Mouse (Mus musculus) megakaryocyte, embryonic 14.5 days (primary cell): ENCODE results near the gene Isoc2b. TPM values are rescaled to one million over a fixed set of nuclear protein-coding genes. Genes with fewer than 3 reads are reported as not detected.
"Not testable (repeated sequence)": the region's sequence is repeated elsewhere in the genome, so short reads cannot be mapped to it uniquely, and the experiment has no call there.

Experiments
- H3K27me3 ChIP-seq: replicated peaks from 2 replicates; pipeline ENCODE3; 2012; ENCODE audit warnings: inconsistent platforms
- H3K36me3 ChIP-seq: replicated peaks from 2 replicates; pipeline ENCODE3; 2012; ENCODE audit warnings: low read length, inconsistent platforms, mixed read lengths
- H3K4me1 ChIP-seq: 2 replicates; pipeline ENCODE4 v1.6.1; 2012; ENCODE audit warnings: inconsistent platforms
- H3K4me3 ChIP-seq: replicated peaks from 2 replicates; pipeline ENCODE3; 2012; ENCODE audit warnings: moderate library complexity, mild to moderate bottlenecking, inconsistent platforms
- H3K9me3 ChIP-seq: 2 replicates; pipeline ENCODE4 v1.6.1; 2012; ENCODE audit warnings: inconsistent platforms
- FLI1 ChIP-seq: IDR thresholded peaks from 2 replicates; pipeline ENCODE4 v1.6.1; 2012; ENCODE audit warnings: low read length, inconsistent platforms, mixed read lengths
- GATA1 ChIP-seq: IDR thresholded peaks from 3 replicates; pipeline ENCODE4 v1.6.1; 2012; ENCODE audit warnings: mixed read lengths, low read length, inconsistent platforms, borderline replicate concordance
- polyA plus RNA-seq: library from polyadenylated mRNA; stranded (reverse); fragments of >175 nt; gene quantifications from 2 replicates; pipeline ENCODE4 v1.2.3, GENCODE M21; 2012; ENCODE audit warnings: low replicate concordance; ENCODE audit not compliant: insufficient read depth

Gene Isoc2b
- polyA plus RNA-seq, 1 experiment, result 6.1 TPM

DNA sequence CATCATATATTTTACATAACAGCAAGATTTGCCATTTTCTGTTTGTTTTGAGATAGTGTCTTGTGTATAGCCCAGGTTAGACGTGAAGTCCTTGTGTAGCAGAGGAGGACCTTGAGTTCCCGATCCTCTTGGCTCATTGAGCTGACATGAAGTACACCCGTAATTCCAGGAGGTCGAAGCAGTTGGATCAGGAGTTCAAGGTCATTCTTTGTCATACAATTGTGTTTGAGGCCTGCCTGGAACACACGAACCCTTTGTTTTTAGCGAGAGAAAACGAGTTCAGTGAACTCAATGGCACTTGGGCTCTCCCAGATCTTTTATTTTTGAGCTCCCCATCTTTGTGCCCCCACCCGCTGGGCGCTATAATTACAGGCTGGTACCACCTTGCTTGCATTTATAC, 32.3 kb upstream of the Isoc2b start:
- peaks cover 4% of the 10 kb centered on the region for H3K9me3 ChIP-seq
- H3K4me3 ChIP-seq, result no peak overlapping the region
- H3K36me3 ChIP-seq, result no peaks in the 10 kb centered on the region
- peaks cover 7% of the 10 kb centered on the region; the same call in 1 of the 2 replicates for H3K4me1 ChIP-seq
- no peak for TF ChIP-seq FLI1
- TF ChIP-seq GATA1, result no peak
- H3K27me3 ChIP-seq, result peaks cover 35% of the 10 kb centered on the region

DNA sequence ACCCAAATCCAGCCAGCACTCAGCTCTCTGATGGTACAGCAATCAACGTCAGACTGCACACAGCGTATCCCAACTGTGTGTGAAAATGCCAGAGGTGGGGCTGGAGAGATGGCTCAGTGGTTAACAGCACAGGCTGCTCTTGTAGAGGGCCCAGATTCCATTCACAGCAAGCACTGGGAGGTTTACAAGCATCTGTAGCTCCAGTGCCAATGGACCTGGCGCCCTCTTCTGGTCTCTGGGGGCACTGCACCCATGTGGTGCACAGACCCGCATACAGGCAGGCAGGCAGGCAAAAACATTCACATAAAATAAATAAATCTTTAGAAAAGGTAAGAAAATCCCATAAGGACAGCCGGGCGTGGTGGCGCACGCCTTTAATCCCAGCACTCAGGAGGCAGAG, 31.1 kb upstream of the Isoc2b start:
- H3K36me3 ChIP-seq, result no peaks in the 10 kb centered on the region
- TF ChIP-seq GATA1 (no peak), FLI1 (no peak)
- peaks cover 4% of the 10 kb centered on the region for H3K9me3 ChIP-seq
- no peak overlapping the region for H3K4me3 ChIP-seq
- peaks cover 26% of the 10 kb centered on the region for H3K27me3 ChIP-seq
- H3K4me1 ChIP-seq, result peaks cover 7% of the 10 kb centered on the region; the same call in 1 of the 2 replicates

DNA sequence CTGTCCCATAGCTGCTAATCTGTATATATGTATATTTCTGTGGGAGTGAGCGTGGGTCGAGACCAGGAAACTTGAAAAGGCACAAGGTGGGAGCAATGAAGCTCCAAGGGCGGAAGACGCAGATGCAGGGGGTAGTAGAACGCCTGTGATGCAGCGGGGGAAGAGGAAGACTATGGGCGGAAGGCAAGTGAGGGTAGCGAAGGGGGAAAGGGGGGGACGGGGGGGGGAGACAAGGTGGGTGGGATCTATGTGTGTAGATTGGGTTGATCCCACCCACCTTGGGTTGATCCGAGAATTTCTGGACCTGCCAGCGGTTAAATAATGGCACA, 30.4 kb upstream of the Isoc2b start:
- Histone ChIP-seq H3K9me3 (peaks cover 4% of the 10 kb centered on the region), H3K4me1 (peaks cover 7% of the 10 kb centered on the region; the same call in 1 of the 2 replicates), H3K4me3 (no peak overlapping the region), H3K36me3 (no peaks in the 10 kb centered on the region), H3K27me3 (peaks cover 23% of the 10 kb centered on the region)
- no peak for TF ChIP-seq GATA1
- TF ChIP-seq FLI1, result no peak

DNA sequence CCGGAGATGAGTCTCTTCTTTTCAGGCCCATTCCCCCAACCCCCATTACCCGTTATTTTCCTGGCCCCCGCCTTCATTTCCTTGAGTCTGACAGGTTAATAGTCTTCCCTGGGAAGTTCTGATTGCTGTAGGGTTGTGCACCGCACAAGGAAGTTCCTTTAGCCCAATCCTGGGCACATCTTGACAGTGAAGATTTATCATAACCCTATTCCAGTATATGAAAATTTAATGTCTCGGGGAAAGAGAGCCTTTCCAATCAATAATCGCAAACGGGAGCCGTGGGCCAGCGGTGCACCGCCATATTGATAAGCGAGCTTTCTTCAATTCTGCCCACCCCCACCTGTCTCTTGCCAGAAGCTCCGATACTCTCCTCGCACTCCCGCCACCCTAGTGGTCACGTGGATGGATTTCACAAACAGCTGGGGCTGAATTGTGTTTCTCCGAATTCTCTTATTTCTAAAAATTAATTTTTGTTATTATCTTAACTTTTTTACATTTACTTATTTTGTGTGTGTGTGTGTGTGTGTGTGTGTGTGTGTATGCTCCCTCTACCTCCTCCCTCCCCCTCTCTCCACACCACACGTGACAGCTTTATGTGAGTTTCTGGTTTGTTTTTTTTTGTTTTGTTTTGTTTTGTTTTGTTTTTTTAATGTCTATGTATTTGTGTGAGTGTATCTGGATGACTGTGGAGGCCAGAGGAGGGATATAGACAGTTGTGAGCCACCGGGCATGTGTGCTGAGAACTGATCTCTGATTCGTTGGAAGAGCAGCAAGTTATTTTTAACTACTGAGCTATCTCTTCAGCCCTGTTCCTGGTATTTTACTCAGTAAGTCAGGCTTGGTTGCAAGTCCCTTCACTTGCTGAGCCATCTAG, 29.8 kb upstream of the Isoc2b start:
- H3K9me3 ChIP-seq, result peaks cover 4% of the 10 kb centered on the region
- peaks cover 23% of the 10 kb centered on the region for H3K27me3 ChIP-seq
- no peak overlapping the region for H3K4me3 ChIP-seq
- peaks cover 7% of the 10 kb centered on the region; the same call in 1 of the 2 replicates for H3K4me1 ChIP-seq
- H3K36me3 ChIP-seq, result peaks cover 2% of the 10 kb centered on the region
- no peak for TF ChIP-seq FLI1
- TF ChIP-seq GATA1, result no peak

DNA sequence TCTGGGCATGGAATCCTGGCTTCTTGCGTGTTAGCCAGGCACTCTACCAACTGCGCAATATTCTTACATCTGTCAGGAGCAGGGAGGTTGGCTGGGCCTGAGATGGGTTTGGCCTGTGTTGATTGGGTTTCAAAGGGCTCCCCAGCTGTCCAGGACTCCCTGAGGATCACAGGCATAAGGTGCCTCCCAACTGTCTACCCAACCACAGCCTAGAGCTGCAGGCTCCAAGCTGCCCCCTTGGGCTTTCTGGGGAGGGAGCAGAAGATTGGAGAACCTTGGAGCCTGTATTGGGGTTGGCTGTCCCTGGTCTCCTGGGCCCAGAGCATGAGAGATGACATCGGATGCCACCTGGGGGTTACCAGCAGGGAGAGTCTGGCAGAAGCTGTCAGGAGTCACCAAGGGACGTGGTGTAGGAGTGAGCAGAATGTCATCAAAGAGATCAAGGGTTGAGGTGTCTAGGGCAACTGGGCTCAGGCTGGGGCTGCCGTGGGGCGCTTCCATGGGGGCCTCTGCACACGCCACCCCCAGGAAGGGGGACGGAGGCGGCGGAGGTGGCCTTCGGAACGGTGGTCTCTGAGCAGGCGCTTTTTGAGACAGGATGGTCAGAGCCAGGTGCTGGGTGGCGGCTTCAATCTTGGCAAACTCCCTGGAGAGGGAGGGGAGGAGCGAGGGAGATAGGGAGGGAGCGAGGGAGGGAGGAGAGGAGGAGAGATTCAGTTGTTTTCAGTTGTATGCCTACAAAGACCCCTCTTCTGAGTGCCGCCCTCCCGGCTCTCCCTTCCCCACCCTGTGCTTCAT, 29.0 kb upstream of the Isoc2b start:
- H3K36me3 ChIP-seq, result peaks cover 3% of the 10 kb centered on the region
- H3K9me3 ChIP-seq, result peaks cover 4% of the 10 kb centered on the region
- H3K27me3 ChIP-seq, result peaks cover 23% of the 10 kb centered on the region
- H3K4me3 ChIP-seq, result no peak overlapping the region
- H3K4me1 ChIP-seq, result peaks cover 7% of the 10 kb centered on the region; the same call in 1 of the 2 replicates
- no peak for TF ChIP-seq GATA1
- no peak for TF ChIP-seq FLI1

DNA sequence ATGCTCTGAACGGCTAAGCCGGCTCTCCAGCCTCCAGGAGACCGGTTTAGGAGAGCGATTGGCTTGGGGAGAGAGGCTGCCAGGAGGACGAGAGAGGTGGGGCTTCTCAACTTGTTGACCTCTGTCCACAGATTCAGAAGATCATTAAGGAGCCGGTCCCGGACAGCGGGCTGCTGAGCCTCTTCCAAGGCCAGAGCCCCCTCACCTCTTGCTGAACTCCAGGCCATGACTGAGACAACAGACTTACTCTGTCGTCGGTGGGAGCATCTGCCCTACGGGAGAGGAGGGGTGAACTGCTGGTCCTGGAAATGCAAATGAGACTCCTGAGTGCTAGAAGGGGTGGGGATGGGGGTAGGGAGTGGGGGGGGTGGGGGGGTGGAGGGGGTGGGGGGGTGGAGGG, 25.1 kb upstream of the Isoc2b start:
- peaks cover 18% of the 10 kb centered on the region for H3K27me3 ChIP-seq
- peaks cover 18% of the 10 kb centered on the region for H3K36me3 ChIP-seq
- H3K4me3 ChIP-seq, result no peak overlapping the region
- H3K4me1 ChIP-seq, result peaks cover 3% of the 10 kb centered on the region; the same call in 1 of the 2 replicates
- no peaks in the 10 kb centered on the region for H3K9me3 ChIP-seq
- TF ChIP-seq FLI1, result no peak
- TF ChIP-seq GATA1, result no peak

DNA sequence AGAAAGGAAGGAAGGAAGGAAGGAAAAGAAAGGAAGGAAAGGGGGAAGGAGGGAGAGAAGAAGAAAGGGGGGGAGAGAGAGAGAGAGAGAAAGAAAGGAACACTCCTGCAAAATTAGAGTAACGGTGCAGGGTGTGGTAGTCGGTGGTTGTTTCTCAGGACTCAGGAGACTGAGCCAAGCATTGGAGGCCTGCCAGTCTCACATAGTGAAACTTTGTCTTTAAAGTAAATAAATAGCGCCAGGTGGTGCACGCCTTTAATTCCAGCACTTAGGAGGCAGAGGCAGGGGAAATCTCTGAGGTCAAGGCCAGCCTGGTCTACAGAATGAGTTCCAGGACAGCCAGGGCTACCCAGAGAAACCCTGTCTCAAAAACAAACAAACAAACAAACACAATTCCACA, 16.6 kb upstream of the Isoc2b start:
- no peak for TF ChIP-seq FLI1
- TF ChIP-seq GATA1, result no peak
- Histone ChIP-seq H3K27me3 (no peaks in the 10 kb centered on the region), H3K4me3 (no peak overlapping the region), H3K36me3 (peaks cover 19% of the 10 kb centered on the region), H3K9me3 (peaks cover 13% of the 10 kb centered on the region), H3K4me1 (no peaks in the 10 kb centered on the region)

DNA sequence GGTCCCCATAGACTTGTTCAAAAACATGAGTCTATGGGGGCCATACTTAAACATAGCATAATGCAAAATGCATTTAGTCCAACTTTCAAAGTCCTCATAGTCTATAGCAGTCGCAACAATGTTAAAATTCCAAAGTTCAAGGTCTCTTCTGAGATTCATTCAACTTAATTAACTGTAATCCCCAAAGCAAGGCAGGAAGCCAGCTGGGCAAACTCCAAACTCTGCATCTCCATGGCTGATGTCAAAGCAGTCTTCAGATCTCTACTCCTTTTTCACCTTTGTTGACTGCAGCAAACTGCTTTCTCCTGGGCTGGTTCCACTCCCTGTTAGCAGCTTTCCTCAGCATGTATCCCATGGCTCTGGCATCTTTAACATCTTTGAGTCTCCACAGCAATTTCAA, 9.0 kb upstream of the Isoc2b start:
- not testable (repeated sequence) for H3K27me3 ChIP-seq, H3K36me3 ChIP-seq, H3K4me3 ChIP-seq
- Histone ChIP-seq H3K9me3 (peaks cover 10% of the 10 kb centered on the region), H3K4me1 (peaks cover 16% of the 10 kb centered on the region)

DNA sequence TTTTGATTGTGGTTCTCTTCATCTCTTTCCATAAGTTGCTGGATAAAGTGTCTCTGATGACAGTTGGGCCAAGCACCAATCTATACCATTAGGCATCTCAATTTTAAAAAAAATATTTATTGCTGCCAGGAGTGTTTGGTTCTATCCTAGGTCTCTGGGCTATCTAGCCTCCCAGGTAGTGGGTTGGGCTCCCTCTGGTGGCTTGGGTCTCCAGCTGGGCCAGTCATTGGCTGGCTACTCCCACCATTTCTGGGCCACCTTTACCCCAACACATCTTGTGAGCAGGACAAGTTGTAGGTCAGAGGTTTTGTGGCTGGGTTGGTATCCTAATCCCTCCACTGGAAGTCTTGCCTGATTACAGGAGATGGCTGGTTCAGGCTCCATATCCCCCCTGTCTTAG, 8.1 kb upstream of the Isoc2b start:
- H3K4me1 ChIP-seq, result peaks cover 20% of the 10 kb centered on the region
- TF ChIP-seq FLI1, result no peak
- no peak for TF ChIP-seq GATA1
- no peak overlapping the region for H3K4me3 ChIP-seq
- peaks cover 4% of the 10 kb centered on the region for H3K36me3 ChIP-seq
- H3K9me3 ChIP-seq, result peaks cover 10% of the 10 kb centered on the region
- peaks cover 1% of the 10 kb centered on the region for H3K27me3 ChIP-seq

DNA sequence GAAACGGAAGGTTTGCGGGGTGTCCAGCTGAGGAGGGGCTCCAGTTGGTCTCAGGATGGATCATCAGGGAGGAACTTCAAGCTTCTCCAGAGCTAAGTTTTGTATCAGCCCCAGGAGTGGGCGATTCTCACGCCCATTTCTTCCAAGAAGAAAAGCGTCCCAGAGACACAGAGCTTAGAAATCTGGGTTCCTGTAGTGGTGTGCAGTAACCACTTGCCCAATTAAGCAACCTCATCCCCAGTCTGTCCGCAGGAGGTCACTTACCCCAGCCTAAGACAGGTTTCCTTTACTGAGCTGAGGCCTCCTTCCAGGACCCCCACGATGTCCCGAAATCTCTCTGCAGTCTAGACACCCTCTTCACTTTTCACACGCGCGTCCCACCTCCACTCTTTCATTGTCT, 7.2 kb upstream of the Isoc2b start:
- no peak for TF ChIP-seq GATA1
- TF ChIP-seq FLI1, result no peak
- Histone ChIP-seq H3K4me1 (peaks cover 20% of the 10 kb centered on the region), H3K4me3 (peak overlapping the region; percentile 93), H3K27me3 (peaks cover 1% of the 10 kb centered on the region), H3K9me3 (peaks cover 5% of the 10 kb centered on the region), H3K36me3 (peaks cover 4% of the 10 kb centered on the region)
